Mouse (Mus musculus) heart, embryonic 14.5 days (tissue): ENCODE data around the gene Pold4. TPM values are rescaled to one million over a fixed set of nuclear protein-coding genes. Genes with fewer than 3 reads are reported as not detected.
A peak's percentile ranks its signal among the peaks of the same experiment; 100 is the strongest.

Source experiments
- ATAC-seq: fragments of 200-750 bp; cut with Nextera tagmentation; 2 replicates; pipeline ENCODE4 v1.8.0; 2017; ENCODE audit warnings: low read depth, moderate TSS enrichment; ENCODE audit not compliant: insufficient number of reproducible peaks, insufficient read depth, low FRiP score
- H3K27ac ChIP-seq, 2 experiments: fragments of 200-500 bp in 1 of 2; fragments of 300-500 bp in 1 of 2; sonication (generic) in 1 of 2; replicated peaks in 1 of 2; 2 replicates each; pipeline ENCODE4 v1.5.1; 2012 to 2014; ENCODE audit warnings: low read depth in 2 of 2, low read length in 2 of 2, control low read depth in 1 of 2, mild to moderate bottlenecking in 1 of 2, mixed read lengths in 1 of 2; ENCODE audit not compliant: control insufficient read depth in 1 of 2, insufficient read depth in 1 of 2
- H3K27me3 ChIP-seq: fragments of 300-500 bp; sonication (generic); 2 replicates; pipeline ENCODE4 v1.6.1; 2014; ENCODE audit warnings: mild to moderate bottlenecking, low read length, control low read depth; ENCODE audit not compliant: control insufficient read depth, insufficient read depth
- H3K36me3 ChIP-seq: fragments of 300-500 bp; sonication (generic); 2 replicates; pipeline ENCODE4 v1.6.1; 2014; ENCODE audit warnings: mild to moderate bottlenecking, control low read depth, low read length, mixed read lengths; ENCODE audit not compliant: control insufficient read depth, insufficient read depth
- H3K4me1 ChIP-seq, 2 experiments: fragments of 200-500 bp in 1 of 2; fragments of 300-500 bp in 1 of 2; sonication (generic) in 1 of 2; 2 replicates each; pipeline ENCODE4 v1.6.1; 2012 to 2014; ENCODE audit warnings: low read length in 2 of 2, control low read depth in 1 of 2, mixed read lengths in 1 of 2; ENCODE audit not compliant: control insufficient read depth in 2 of 2, insufficient read depth in 2 of 2
- H3K4me2 ChIP-seq: fragments of 300-500 bp; sonication (generic); 2 replicates; pipeline ENCODE4 v1.6.1; 2014; ENCODE audit warnings: mild to moderate bottlenecking, low read length
- H3K4me3 ChIP-seq, 2 experiments: fragments of 200-500 bp in 1 of 2; fragments of 300-500 bp in 1 of 2; sonication (generic) in 1 of 2; 2 replicates each; pipeline ENCODE4 v1.5.1; 2012 to 2014; ENCODE audit warnings: low read length in 2 of 2, mild to moderate bottlenecking in 2 of 2, control low read depth in 1 of 2, low read depth in 1 of 2, moderate library complexity in 1 of 2; ENCODE audit not compliant: control insufficient read depth in 1 of 2, insufficient read depth in 1 of 2
- H3K9ac ChIP-seq: fragments of 300-500 bp; sonication (generic); 2 replicates; pipeline ENCODE4 v1.6.1; 2014; ENCODE audit warnings: mild to moderate bottlenecking, low read length
- H3K9me3 ChIP-seq: fragments of 300-500 bp; sonication (generic); 2 replicates; pipeline ENCODE4 v1.6.1; 2016; ENCODE audit warnings: low read length, control low read depth; ENCODE audit not compliant: control insufficient read depth
- WGBS: fragments of 180-500 bp; shearing (Covaris S2); extraction: QIAGEN DNeasy Blood & Tissue Kit; methylation state at CpG from one replicate; pipeline ENCODE4 v1.1.7; 2014; 5-methylcytosine and 5-hydroxymethylcytosine counted together
- polyA plus RNA-seq: library from polyadenylated mRNA; unstranded; fragments of >200 nt; fragmentation: Nextera tagmentation; extraction: Ambion mirVana; gene quantifications from 2 replicates; pipeline ENCODE4 v1.2.1, GENCODE M21; 2014

Pold4 gene
- polyA plus RNA-seq, 1 experiment from 2014 or later: 26.8 TPM

- WGBS: 70% methylated on average over 14 of the region's 14 CpGs
- Histone ChIP-seq H3K9me3 (no peaks in the 10 kb centered on the region), H3K4me2 (no peak overlapping the region), H3K9ac (no peak overlapping the region), H3K4me1 (no peaks in the 10 kb centered on the region; a peak in 1 of 4 replicates), H3K36me3 (no peaks in the 10 kb centered on the region), H3K27me3 (peaks cover 9% of the 10 kb centered on the region), H3K27ac (no peak overlapping the region), H3K4me3 (no peak overlapping the region)
- ATAC-seq: no peak
These were observed 32.0 kb downstream of the Pold4 start for GRCm38 (mm10) chr19:4263702-4264101.

GRCm38 (mm10) chr19:4264171-4264780, 32.6 kb downstream of the Pold4 start:
- Histone ChIP-seq H3K9me3 (no peaks in the 10 kb centered on the region), H3K27ac (no peak overlapping the region), H3K4me1 (peaks cover 3% of the 10 kb centered on the region in 2 experiments; a peak in 2 of 4 replicates), H3K9ac (no peak overlapping the region), H3K4me2 (no peak overlapping the region), H3K36me3 (no peaks in the 10 kb centered on the region), H3K27me3 (peaks cover 12% of the 10 kb centered on the region), H3K4me3 (no peak overlapping the region)
- WGBS: 91% methylated on average over 6 of the region's 6 CpGs
- ATAC-seq: no peak

- no peak for ATAC-seq
- H3K36me3 ChIP-seq: no peaks in the 10 kb centered on the region
- WGBS: 54% methylated on average over 4 of the region's 4 CpGs
These were observed 34.3 kb downstream of the Pold4 start for GRCm38 (mm10) chr19:4265956-4266355.

GRCm38 (mm10) chr19:4268566-4269361, 37.1 kb downstream of the Pold4 start, which contains the start of gene Ssh3:
Ssh3 (minus strand) TSS chr19:4269180.
- Histone ChIP-seq H3K9me3 (no peaks in the 10 kb centered on the region), H3K27me3 (peaks cover 21% of the 10 kb centered on the region), H3K27ac (no peak within 1 kb of the TSS), H3K9ac (peak within 1 kb of the TSS; percentile 68), H3K4me2 (peak within 1 kb of the TSS; percentile 74), H3K4me3 (peak within 1 kb of the TSS; percentile 50 to 52), H3K36me3 (no peaks in the 10 kb centered on the region), H3K4me1 (peaks cover 3 to 6% of the 10 kb centered on the region in 2 experiments; a peak in 2 of 4 replicates)
- ATAC-seq: peak; percentile 70
- 7% methylated on average over 46 of the region's 46 CpGs for WGBS

More at GRCm38 (mm10) chr19:4265956-4266355, 34.3 kb downstream of the Pold4 start:
- peaks cover 21% of the 10 kb centered on the region for H3K27me3 ChIP-seq
- H3K9ac ChIP-seq: no peak overlapping the region
- peaks cover 3 to 6% of the 10 kb centered on the region in 2 experiments; a peak in 2 of 4 replicates for H3K4me1 ChIP-seq
- no peaks in the 10 kb centered on the region for H3K9me3 ChIP-seq
- no peak overlapping the region for H3K4me2 ChIP-seq
- H3K27ac ChIP-seq: no peak overlapping the region
- no peak overlapping the region for H3K4me3 ChIP-seq

- no peak for ATAC-seq
- 60% methylated on average over 6 of the region's 6 CpGs for WGBS
These were observed 38.5 kb downstream of the Pold4 start for GRCm38 (mm10) chr19:4270187-4270586.

GRCm38 (mm10) chr19:4270972-4271371, 39.3 kb downstream of the Pold4 start:
- 94% methylated on average over 11 of the region's 11 CpGs for WGBS
- H3K27me3 ChIP-seq: peaks cover 21% of the 10 kb centered on the region

More at GRCm38 (mm10) chr19:4270187-4270586, 38.5 kb downstream of the Pold4 start:
- peaks cover 21% of the 10 kb centered on the region for H3K27me3 ChIP-seq
- no peak overlapping the region for H3K9ac ChIP-seq
- H3K4me1 ChIP-seq: peaks cover 3 to 6% of the 10 kb centered on the region in 2 experiments; a peak in 2 of 4 replicates
- no peaks in the 10 kb centered on the region for H3K9me3 ChIP-seq
- H3K4me3 ChIP-seq: no peak overlapping the region
- H3K36me3 ChIP-seq: no peaks in the 10 kb centered on the region
- H3K27ac ChIP-seq: no peak overlapping the region
- no peak overlapping the region for H3K4me2 ChIP-seq

GRCm38 (mm10) chr19:4279487-4279886, 47.8 kb downstream of the Pold4 start:
- Histone ChIP-seq H3K9me3 (peaks cover 4% of the 10 kb centered on the region; the same call in 1 of the 2 replicates), H3K4me1 (peaks cover 0 to 4% of the 10 kb centered on the region in 2 experiments; a peak in 1 of 4 replicates), H3K36me3 (no peaks in the 10 kb centered on the region), H3K9ac (no peak overlapping the region), H3K27me3 (peaks cover 4% of the 10 kb centered on the region; the same call in 1 of the 2 replicates), H3K4me2 (no peak overlapping the region), H3K27ac (no peak overlapping the region), H3K4me3 (no peak overlapping the region)
- no peak for ATAC-seq
- 92% methylated on average over 1 of the region's 1 CpGs for WGBS

More at GRCm38 (mm10) chr19:4270972-4271371, 39.3 kb downstream of the Pold4 start:
- Histone ChIP-seq H3K36me3 (no peaks in the 10 kb centered on the region), H3K4me2 (no peak overlapping the region), H3K4me1 (peaks cover 3 to 6% of the 10 kb centered on the region in 2 experiments; a peak in 2 of 4 replicates), H3K27ac (no peak overlapping the region), H3K9me3 (peaks cover 3% of the 10 kb centered on the region; the same call in 1 of the 2 replicates), H3K9ac (no peak overlapping the region), H3K4me3 (no peak overlapping the region)
- no peak for ATAC-seq
